Mouse (Mus musculus): Measurements from ENCODE around the gene Naa40.

The Naa40 gene

DNA sequence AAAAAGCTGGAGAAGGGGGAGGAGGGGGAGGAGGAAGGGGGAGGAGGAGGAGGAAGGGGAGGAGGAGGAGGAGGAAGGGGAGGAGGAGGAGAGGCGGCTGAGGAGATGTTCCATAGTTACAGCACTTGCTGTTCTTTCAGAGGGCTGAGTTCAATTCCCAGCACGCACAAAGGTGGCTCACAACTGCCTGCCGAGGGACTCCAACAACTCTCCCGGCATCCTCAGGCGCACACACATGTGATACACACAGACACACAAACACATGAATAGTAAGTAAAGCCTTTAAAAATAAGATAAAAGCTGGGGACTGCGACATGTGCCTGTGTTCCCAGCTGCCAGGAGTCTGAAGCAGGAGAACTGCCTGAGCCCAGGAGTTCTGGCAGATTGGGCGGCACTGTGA lies 59.5 kb downstream of the Naa40 start:
- DNase-seq (ENCODE audit: low spot score): no peak

DNA sequence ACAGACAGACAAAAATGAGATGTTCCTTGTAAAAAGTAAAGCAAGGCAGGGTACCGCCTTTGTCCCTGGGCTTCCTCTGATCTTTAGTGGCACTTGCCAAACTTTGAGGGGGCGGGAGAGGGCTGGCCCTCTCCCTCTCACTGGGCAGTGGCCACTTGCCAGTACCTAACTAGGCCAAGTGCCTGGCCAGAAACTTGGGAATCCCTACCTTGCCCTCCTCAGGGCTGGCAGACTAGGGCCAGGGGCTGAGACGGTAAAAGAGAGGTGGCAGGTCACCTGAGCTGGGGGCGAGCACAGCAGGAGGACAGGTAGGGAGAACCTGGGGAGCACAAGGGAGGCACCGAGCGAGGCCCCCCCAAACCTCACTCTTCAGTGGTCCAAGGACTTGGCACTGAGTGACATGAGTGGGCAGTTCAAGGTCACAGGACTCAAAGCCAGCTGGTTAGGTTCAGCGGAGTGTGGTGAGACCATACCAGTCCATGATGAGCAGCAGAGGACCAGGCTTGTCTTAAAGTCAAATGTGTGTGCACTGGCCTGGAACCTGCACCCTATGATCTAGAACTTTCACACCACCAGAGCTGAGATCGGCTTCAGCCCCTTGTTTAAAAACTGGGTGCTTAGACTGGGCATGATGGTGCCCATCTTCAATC lies 60.1 kb downstream of the Naa40 start:
- no peak for DNase-seq (ENCODE audit: low spot score)

DNA sequence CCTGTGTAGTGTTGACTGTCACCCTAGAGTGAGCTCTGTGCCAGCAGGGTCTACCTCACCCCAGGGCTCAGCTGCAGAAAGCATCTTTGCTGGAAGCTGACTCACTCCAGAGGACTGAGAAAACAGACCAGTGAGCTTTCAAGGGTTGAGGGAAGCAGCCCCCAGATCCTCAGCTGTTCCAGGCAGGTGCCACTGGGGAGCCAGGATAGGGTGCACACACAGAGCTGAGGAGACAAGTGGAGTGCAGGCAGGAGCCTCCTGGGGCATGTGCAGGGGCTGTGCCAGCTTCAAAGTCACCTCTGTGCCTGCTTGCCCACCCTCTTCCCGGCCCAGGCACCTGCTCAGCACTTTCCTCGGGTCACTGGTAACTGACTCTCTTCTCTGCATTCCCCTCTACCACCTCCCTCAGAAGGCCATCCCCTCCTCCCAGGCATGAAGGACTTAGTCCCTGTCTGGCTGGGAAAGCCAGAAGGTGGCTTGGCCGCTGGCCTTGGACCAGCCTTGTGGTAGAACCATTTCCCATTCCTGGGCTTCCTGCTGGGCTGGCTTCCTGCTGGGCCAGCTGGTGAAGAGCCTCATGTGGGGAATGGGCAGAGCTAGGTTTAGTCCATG lies 62.0 kb downstream of the Naa40 start:
- peak; percentile 49 for DNase-seq (ENCODE audit: low spot score)

DNA sequence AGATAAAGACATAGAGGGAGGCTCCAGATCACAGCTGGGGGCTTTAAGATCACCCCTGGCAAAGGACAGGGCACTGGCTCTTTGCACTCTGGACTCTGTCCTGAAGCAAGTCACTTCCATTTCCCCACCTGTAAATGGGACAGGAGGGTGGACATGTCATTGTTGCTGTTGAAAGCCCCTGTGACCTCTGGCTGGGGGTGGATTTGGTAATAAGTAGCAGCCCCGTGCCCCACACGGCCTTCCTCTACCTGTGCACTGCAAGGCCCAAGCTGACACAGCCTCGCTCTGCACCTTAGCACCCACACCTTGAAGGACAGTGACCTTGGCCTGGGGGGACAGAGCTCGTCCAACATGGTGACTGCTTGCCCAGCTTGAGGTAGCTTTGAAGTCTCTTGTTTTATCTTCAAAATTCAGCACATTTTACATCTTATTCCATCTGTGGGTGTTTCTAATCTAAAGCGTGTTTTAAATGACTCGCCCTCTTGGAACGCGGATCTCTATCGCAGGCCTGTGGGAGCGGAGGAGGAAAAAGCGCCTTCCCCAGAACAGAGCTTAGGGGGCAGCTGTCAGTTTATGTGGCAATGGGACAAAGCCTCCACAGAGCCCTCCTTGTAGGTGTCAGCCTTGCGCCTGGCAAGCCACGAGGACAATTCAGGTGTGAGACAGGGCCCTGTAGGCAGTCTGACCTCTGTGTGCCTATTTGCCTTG lies 63.0 kb downstream of the Naa40 start:
- DNase-seq (ENCODE audit: low spot score): peak; percentile 52

DNA sequence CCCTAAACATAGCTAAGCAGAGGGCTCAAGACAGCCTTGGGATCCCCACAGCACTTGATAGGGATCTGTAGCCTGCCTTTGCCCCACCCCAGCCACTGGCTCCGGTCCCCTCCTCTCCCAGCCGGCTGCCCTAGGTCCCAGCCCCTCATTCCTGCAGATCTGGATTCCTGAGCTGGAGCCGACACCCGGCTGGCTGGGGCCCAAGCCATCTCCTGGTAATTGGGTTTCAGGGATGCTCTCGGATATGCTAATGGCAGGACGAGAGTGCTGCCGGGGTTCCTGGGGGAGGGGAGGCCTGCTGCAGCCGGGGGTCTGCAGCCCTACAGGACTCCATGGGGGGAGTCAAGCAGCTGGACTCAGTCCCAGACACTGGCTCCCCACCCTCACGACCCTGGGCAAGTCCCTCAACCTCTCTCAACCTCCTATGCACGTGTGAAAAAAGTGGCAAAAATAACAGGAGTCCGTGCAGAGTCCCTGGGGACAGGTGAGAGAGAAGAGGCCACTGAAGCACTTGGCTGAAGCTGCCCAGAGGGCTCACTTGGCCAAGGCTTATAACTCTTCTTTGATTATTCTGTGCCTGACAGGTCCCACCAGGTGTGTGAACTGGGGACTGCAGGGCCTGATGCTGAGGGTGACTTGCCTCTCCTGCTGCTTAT lies 64.8 kb downstream of the Naa40 start:
- peak; percentile 44 for DNase-seq (ENCODE audit: low spot score)

Measured in urinary bladder, postnatal 14 days (tissue).